Mouse (Mus musculus) macrophage (primary cell): ENCODE data around the gene Tspear. TPM values are rescaled to one million over a fixed set of nuclear protein-coding genes. Genes with fewer than 3 reads are reported as not detected.

ENCODE experiments used
- H3K27ac ChIP-seq: fragments of 350-480 bp; formaldehyde crosslinking; 2 replicates; pipeline ENCODE4 v1.9.0; 2021
- H3K36me3 ChIP-seq: fragments of 350-480 bp; formaldehyde crosslinking; 2 replicates; pipeline ENCODE4 v1.9.0; 2021; ENCODE audit errors: inconsistent target
- H3K4me3 ChIP-seq: fragments of 350-480 bp; formaldehyde crosslinking; 2 replicates; pipeline ENCODE4 v1.9.0; 2021; ENCODE audit errors: inconsistent target
- H3K79me2 ChIP-seq: fragments of 350-480 bp; formaldehyde crosslinking; 2 replicates; pipeline ENCODE4 v1.9.0; 2021; ENCODE audit errors: inconsistent target
- WGBS: methylation state at CpG from one replicate; pipeline ENCODE4 v1.1.7; 2026; ENCODE audit warnings: inconsistent platforms; ENCODE audit not compliant: missing documents; 5-methylcytosine and 5-hydroxymethylcytosine counted together
- polyA plus RNA-seq: library from polyadenylated mRNA; stranded (reverse); fragments of 250-400 nt; gene quantifications from 3 replicates; pipeline ENCODE4 v1.2.4, GENCODE M21; 2018; ENCODE audit warnings: inconsistent platforms

Tspear gene
- polyA plus RNA-seq, 1 experiment from 2014 or later, result not detected

DNA sequence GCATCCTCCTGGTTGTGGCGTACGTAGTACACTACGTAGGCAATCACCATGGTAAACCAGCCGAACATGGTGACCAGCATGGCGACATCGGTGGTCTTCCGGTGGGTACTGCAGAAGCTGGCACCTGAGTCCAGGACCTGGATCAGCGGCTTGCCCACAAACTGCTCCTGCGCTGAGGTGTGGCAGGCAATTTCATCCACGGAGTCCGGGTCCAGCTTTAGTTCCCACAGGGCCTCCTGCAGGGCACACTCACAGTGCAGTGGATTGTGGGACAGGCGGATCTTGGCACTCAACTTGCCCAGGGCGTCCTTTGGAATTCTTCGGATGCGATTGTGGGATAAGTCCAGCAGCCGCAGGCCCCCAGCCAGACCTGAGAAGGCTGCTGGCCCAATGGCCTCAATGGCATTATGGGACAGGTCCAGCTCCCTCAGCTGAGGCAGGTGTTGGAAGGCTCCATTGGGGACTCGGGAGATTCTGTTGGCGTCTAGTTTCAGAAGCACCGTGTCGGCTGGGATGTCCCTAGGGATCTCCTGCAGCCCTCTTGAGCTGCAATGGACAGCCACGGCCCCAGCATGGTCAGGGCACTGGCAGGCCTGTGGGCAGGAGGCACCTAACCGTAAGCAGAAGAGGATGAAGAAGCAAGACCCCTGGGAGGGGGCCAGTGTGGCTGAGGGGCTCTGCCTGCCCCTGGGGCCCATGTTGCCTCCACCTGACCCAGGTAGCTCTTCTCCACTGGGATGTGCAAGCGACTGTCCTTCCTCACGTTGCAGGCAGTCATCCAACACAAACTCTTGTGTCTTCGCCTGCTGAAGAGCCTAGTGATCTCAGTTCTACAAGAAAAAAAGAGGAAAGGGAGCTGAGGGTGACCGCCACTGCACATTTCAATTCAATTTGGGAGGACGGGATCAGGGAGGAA, 214.8 kb downstream of the Tspear start:
- Histone ChIP-seq H3K79me2 (no peaks in the 10 kb centered on the region), H3K36me3 (no peaks in the 10 kb centered on the region), H3K27ac (no peak overlapping the region), H3K4me3 (no peak overlapping the region)
- WGBS, result 92% methylated on average over 27 of the region's 27 CpGs

DNA sequence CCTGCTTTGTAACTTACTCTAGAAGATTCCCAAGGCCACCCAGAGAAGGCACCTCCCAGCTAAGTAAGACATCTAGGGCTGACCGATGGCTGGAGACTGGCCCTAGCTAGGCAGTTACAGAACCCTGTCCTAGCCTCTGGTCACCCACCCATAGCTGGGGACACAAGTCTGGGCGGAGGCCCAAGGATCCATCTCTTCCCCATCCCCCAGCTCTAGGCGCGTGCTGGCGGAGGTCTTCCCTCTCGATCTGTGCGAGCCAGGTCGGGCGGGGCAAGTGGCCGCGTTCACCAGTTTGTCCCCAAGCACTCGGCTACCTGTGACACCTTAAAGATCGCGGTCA, 215.5 kb downstream of the Tspear start:
- Histone ChIP-seq H3K79me2 (no peaks in the 10 kb centered on the region), H3K4me3 (no peak overlapping the region), H3K36me3 (no peaks in the 10 kb centered on the region), H3K27ac (no peak overlapping the region)
- 14% methylated on average over 12 of the region's 14 CpGs for WGBS

DNA sequence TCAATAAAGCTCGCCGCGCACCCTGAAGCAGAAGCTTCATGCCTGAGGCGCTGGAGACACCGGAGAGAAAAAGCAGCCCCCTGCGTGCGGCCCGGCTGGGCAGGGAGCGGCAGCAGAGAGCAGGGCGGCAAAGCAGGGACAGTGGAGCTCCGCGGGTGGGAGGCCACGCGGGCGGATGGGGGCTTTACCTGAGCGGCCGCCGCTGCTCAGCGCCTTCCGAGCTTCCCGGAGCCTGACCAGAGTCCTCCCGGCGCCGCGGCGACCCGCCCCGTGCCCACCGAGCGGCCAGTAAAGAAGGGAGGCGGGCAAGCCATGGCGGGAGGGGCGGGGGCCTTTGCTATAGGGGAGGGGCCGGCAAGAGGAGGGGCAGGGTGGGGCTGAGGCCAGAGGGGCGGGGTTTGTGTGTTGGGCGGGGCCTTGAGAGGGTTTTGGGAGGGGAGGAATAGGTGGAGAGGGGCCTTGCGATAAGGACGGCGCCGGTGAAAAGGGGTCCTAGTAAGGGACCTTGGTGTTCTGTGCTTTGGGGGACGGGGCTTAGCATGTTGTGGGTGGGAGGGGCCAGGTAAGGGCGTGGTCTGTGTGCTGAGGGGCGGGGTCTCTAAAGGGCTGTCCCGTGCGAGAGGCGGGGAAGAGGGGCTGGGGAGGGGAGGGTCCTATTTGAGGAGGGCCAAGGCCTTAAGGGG, 216.0 kb downstream of the Tspear start, which contains the start of gene Lrrc3:
Gene Lrrc3 (minus strand): TSS at position 326 of the 683 bp plus-strand sequence.
- Histone ChIP-seq H3K4me3 (no peak within 1 kb of the TSS), H3K36me3 (no peaks in the 10 kb centered on the region), H3K79me2 (no peaks in the 10 kb centered on the region), H3K27ac (no peak within 1 kb of the TSS)
- WGBS, result 0% methylated on average over 33 of the region's 46 CpGs

DNA sequence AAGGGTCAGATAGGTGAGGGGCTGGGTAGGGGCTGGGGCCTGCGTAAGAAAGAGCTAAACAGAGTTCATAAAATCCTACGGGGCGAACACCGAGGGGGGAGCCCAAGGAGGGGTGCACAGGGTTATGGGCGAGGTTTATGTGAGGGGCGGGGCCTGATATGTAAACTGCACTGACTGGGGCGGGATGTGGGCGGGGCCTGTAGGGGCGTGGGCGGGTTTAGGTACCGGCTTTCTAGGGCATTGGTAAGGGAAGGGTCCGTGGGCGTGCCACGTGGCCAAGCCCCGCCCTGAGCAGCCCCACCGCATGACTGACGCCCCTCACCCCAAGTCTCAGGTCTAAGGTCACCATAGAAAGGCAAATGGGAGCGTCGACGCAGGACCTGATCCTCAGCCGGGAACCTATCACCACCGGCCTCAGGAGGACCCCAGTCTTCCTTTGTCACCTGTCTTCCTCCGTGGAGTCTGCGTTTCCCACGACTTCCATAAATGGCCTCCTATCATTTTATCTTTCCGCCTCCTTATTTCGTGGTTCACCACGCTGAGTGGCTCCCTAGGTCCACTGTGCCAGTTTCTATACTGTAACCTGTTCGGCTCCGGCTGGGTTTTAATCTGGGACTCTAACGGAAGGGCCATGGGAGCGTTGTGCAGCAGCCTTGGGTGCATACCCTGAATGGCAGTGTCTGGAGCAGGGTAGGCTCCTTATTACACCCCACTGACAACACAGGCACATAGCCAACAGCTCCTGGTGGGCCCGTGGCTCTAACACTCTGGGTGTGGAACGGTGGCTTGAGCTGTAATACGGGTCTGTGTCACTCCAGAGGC, 216.7 kb downstream of the Tspear start:
- Histone ChIP-seq H3K4me3 (no peak overlapping the region), H3K79me2 (no peaks in the 10 kb centered on the region), H3K27ac (no peak overlapping the region), H3K36me3 (no peaks in the 10 kb centered on the region)
- WGBS, result 5% methylated on average over 35 of the region's 35 CpGs

DNA sequence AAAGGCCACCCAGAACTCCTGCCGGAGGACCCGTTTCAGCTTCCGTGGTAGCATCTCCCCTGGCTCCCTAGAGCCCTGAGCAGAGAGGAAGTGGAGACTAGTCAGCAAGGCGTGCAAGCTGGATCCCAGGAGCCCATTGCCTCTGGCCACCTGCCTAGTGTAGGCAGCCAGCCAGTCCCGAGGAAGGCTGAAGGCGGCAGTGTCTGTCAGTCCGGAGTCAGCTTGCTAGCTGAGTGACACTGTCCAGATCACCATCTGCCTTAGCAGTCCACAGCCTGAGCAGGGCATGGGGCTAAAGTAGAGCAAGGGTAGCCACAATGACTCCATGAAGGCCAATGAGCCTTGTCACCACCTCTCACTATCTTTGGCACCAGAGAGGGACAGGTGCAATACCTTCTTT, 226.2 kb downstream of the Tspear start:
- Histone ChIP-seq H3K79me2 (no peaks in the 10 kb centered on the region), H3K36me3 (no peaks in the 10 kb centered on the region), H3K4me3 (no peak overlapping the region), H3K27ac (no peak overlapping the region)
- WGBS, result 61% methylated on average over 7 of the region's 7 CpGs

DNA sequence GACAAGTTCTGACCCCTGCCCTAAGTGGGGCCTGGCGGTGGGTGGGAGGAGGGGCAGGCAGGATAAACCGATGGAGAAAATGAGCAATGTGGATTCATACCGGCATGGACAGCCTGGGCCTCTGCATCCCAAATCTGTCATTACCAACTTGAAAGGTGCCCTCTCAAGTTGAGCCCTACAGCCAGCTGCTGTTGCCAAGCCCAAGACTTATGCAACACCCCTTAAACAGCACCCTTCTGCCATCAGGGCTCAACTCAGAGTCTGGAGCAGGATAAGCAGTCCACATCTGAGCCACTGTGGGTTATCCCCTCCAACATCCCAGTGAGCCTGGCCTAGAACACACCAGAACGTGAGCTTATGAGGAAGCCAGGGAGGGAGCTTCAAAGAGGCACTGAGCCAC, 226.9 kb downstream of the Tspear start:
- Histone ChIP-seq H3K27ac (no peak overlapping the region), H3K36me3 (no peaks in the 10 kb centered on the region), H3K79me2 (no peaks in the 10 kb centered on the region), H3K4me3 (no peak overlapping the region)
- 79% methylated on average over 4 of the region's 4 CpGs for WGBS

DNA sequence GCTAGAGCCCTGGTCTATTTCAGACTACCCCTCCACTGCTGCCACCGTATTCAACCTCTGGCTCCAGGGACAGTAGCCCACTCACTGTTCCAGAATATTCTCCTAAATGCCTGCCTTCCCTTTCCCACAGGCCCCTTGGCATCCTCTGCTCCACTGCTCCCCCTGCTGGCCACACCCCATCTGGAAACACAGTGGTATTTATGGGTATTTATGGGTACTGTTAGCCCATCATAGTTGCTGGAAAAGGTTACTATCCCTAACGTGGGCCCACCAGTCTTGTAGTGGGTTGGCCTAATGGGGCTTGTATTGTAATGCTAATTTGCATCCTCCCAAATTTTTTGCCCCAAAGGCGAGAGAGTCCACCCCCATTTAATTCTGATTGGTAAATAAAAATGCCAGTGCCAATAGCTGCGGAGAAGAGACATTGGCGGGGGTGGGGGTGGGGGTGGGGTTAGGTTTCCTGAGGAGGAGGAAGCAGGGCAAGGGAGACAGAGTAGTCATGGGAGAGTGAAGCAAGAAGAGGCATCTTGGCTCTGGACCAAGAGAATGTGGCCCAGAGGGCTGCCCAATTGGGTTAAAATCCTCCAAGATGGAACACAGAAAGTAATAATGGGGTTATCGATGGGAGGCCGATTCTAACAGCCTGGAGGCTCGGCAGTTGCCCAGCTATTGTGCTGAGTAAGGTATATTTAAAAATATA, 230.4 kb downstream of the Tspear start:
- Histone ChIP-seq H3K79me2 (no peaks in the 10 kb centered on the region), H3K36me3 (no peaks in the 10 kb centered on the region; the same call in 1 of the 2 replicates), H3K4me3 (no peak overlapping the region), H3K27ac (no peak overlapping the region)
- WGBS, result 71% methylated on average over 7 of the region's 8 CpGs

DNA sequence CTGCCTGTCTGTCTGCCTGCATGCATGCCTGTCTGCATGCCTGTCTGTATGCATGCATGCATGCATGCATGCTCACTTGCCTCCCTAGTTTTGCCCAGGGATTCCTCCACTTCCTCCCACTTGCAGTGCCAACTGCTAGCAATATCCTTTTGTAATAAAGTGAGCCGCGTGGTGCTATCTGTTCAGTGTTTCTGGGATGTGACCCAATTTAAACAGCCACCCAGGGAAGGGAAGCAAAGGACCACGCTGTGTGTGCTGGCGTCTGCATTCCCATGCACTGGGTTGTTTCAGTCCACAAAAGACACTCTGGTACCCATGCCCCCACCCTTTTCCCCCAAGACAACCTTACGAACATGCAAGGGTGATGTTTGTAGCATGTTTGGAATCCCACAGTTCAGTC, 234.6 kb downstream of the Tspear start:
- Histone ChIP-seq H3K79me2 (no peaks in the 10 kb centered on the region), H3K27ac (no peak overlapping the region), H3K36me3 (no peaks in the 10 kb centered on the region; the same call in 1 of the 2 replicates), H3K4me3 (no peak overlapping the region)
- 94% methylated on average over 5 of the region's 5 CpGs for WGBS

DNA sequence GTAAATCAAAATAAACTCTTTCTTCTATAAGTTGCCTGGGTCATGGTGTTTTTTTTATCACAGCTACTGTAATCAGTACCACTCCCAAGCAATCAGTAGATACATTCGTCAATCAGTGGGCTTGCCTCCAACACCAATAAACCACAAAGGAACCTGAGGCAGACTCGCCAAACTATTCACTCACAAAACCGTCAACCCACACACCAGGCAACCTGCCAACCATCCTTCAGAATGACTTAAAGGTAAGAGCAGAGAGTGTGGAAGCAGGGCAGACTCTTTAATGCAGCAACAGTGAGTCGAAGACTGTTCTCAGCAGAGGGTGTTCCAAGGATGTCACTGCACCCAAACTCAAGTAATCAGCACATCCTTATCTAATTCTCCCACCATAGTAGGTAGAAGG, 236.3 kb downstream of the Tspear start:
- no peak overlapping the region for H3K4me3 ChIP-seq
- WGBS, result 52% methylated on average over 4 of the region's 4 CpGs

DNA sequence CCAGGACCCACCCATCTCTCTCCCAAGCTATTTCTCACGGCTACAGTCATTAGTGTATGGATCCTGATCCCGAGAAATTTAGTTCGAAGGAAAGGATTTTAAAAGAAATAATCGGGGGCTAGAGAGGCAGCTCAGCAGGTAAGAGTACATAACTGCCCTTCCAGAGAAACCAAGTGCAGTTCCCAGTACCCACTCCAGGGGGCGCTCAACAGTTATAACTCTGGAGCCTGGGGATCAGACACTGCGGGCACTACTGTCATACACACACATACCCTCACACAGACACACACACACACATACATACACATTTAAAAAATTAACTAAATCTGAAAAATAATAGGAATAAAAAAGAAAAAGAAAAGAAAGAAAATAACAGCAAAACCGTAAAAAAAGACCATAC, 239.8 kb downstream of the Tspear start:
- H3K79me2 ChIP-seq, result no peaks in the 10 kb centered on the region
- no peak overlapping the region for H3K27ac ChIP-seq
- 31% methylated on average over 7 of the region's 7 CpGs for WGBS
- no peaks in the 10 kb centered on the region for H3K36me3 ChIP-seq
- no peak overlapping the region for H3K4me3 ChIP-seq

More for the DNA sequence above, 236.3 kb downstream of the Tspear start:
- H3K79me2 ChIP-seq, result no peaks in the 10 kb centered on the region
- H3K27ac ChIP-seq, result no peak overlapping the region
- H3K36me3 ChIP-seq, result no peaks in the 10 kb centered on the region; the same call in 1 of the 2 replicates

DNA sequence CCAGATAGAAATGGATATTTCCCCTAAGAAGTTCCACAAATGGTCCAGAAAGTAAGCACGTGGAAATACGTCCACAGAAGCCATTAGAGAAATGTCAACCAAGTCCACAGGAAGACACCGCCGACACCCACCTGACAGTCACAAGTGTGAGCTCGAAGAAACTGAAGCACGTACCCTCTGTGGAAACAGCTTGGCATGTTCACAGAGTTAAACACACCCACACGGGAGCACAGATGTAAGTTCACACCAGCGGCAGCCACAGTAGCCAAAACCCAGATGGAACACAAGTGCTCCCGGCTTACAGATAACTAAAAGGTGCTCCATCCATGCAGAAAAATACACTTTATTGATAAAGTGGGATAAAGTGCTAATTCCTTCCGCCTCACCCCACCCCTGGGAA, 241.0 kb downstream of the Tspear start:
- Histone ChIP-seq H3K79me2 (no peaks in the 10 kb centered on the region), H3K36me3 (no peaks in the 10 kb centered on the region)
- 92% methylated on average over 10 of the region's 10 CpGs for WGBS

More for the DNA sequence above, 241.0 kb downstream of the Tspear start:
- H3K27ac ChIP-seq, result no peak overlapping the region
- no peak overlapping the region for H3K4me3 ChIP-seq
